Mouse (Mus musculus) testis, postnatal 14 days (tissue): ENCODE measurements at regions not wholly inside any gene's neighbourhood (a gene's known extent, or its start where the extent isn't known, plus 50 kb on each side); places are given as distances from the start of the nearest gene placed in this dataset.
A peak's percentile ranks its signal among the peaks of the same experiment; 100 is the strongest.

Experiments used
- DNase-seq: peaks from one replicate; pipeline ENCODE4 v3.0.0; 2021; ENCODE audit warnings: low spot score

DNA sequence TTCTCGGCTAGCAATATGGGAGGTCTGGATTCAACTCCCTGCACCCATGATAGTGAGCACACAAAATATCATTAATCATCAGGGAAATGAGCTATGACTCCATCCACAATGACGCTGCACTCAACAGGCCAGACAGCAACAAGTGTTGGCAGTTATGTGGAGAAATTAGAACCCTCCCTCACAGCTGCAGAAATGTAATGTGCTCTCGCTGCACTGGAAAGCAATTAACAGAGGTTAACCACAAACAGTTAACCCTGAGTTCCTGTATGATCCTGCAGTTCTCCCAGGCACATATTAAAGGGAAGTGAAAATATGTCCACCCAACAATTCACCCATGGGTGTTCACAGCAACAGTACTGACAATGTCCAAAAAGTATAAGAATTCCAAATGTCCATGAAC, 54.0 kb upstream of the Jade2 start:
- no peak for DNase-seq

DNA sequence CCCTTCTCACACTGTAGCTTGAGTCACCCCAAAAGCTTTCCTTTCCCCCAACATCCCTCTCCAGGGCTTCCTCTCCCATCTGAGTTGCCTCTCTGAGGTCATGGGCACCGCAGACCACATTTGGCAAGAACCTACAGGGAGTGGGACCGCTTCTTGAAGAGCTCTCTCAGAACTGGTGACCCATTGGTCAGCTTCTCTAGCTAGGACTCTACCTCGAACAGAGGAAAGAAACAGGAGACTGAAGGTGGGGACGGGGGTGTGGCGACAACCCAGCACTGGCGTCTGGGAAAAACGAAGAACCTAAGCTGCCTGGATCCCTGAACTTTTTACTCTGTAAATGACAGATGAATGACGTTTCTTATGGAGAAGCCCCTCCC, 51.8 kb upstream of the Cdkn2aipnl start:
- no peak for DNase-seq

DNA sequence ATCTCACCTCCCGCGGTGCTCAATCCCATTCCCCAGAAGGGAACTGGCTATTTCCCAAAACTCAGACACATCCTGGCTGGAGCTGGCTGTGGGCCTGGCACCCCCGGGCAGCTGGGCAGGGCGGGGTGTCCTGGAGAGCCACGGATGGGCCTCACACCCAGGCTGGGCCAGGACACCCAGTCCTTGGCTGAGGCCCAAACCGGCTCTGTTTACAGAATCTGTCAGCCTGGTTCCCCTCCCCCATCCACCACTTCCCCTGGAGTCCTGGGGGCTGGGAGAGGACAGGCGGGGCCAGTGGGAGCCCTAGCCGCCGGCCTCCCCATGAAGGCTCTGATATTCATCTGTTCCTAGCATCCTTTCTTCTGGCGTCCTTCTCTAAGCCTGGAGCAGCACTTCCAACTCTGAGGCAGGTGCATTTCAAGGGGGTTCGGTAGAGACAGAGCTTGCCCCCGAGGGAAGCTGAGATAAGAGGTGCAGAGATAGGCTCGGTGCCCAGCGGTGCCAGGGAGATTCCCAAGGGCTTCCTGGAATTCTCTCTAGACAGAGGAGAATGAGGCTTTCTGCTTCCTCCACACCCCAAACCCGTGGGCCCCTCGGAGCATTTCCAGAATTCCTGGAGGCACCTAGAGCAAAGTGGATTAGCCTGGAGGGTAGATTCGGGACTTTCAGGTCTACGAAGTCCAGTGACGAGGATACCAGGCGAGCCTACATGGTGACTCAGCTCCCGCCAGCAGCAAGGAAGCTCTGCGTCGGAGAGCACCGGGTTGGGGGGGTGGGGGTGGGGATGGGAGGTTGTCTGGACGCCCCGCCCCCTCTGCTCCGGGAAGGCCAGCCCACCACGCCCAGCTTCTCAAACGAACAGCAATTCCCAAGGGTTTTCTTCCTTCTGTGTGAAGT, 51.2 kb upstream of the Cdkn2aipnl start:
- DNase-seq = peak; percentile 86
